Mouse (Mus musculus) midbrain, embryonic 12.5 days (tissue): Measurements from ENCODE around the gene Patj. TPM values are rescaled to one million over a fixed set of nuclear protein-coding genes. Genes with fewer than 3 reads are reported as not detected.

Experiments
- ATAC-seq: fragments of 200-750 bp; cut with Nextera tagmentation; 2 replicates; pipeline ENCODE4 v1.8.0; 2017; ENCODE audit warnings: low read depth, moderate TSS enrichment, moderate library complexity; ENCODE audit not compliant: low FRiP score
- H3K27ac ChIP-seq: fragments of 300-500 bp; sonication (generic); replicated peaks from 2 replicates; pipeline ENCODE4 v1.5.1; 2016; ENCODE audit warnings: mild to moderate bottlenecking
- H3K27me3 ChIP-seq: fragments of 300-500 bp; sonication (generic); 2 replicates; pipeline ENCODE4 v1.6.1; 2016; ENCODE audit warnings: mild to moderate bottlenecking
- H3K36me3 ChIP-seq: fragments of 300-500 bp; sonication (generic); 2 replicates; pipeline ENCODE4 v1.6.1; 2016
- H3K4me1 ChIP-seq: fragments of 300-500 bp; sonication (generic); 2 replicates; pipeline ENCODE4 v1.6.1; 2016
- H3K4me2 ChIP-seq: fragments of 300-500 bp; sonication (generic); replicated peaks from 2 replicates; pipeline ENCODE4 v1.6.1; 2016; ENCODE audit warnings: mild to moderate bottlenecking, moderate library complexity
- H3K4me3 ChIP-seq: fragments of 300-500 bp; sonication (generic); 2 replicates; pipeline ENCODE4 v1.5.1; 2016; ENCODE audit warnings: mild to moderate bottlenecking
- H3K9ac ChIP-seq: fragments of 300-500 bp; sonication (generic); replicated peaks from 2 replicates; pipeline ENCODE4 v1.6.1; 2016; ENCODE audit warnings: mild to moderate bottlenecking, moderate library complexity
- H3K9me3 ChIP-seq: fragments of 300-500 bp; sonication (generic); 2 replicates; pipeline ENCODE4 v1.6.1; 2016; ENCODE audit warnings: mild to moderate bottlenecking
- WGBS: fragments of 180-500 bp; shearing (Covaris S2); methylation state at CpG from one replicate; pipeline ENCODE4 v1.1.7; 2016; 5-methylcytosine and 5-hydroxymethylcytosine counted together
- polyA plus RNA-seq: library from polyadenylated mRNA; unstranded; fragments of >200 nt; fragmentation: Nextera tagmentation; extraction: Ambion mirVana; gene quantifications from 2 replicates; pipeline ENCODE4 v1.2.1, GENCODE M21; 2016

The Patj gene
- polyA plus RNA-seq, 1 experiment from 2014 or later, result 8.5 TPM

- H3K4me2 ChIP-seq, result no peak overlapping the region
- H3K27me3 ChIP-seq, result no peaks in the 10 kb centered on the region
- ATAC-seq, result no peak
- H3K9ac ChIP-seq, result no peak overlapping the region
- no peaks in the 10 kb centered on the region for H3K4me1 ChIP-seq
- no peaks in the 10 kb centered on the region for H3K9me3 ChIP-seq
- H3K4me3 ChIP-seq, result no peak overlapping the region
- no peaks in the 10 kb centered on the region for H3K36me3 ChIP-seq
- no peak overlapping the region for H3K27ac ChIP-seq
- 92% methylated on average over 8 of the region's 8 CpGs for WGBS
Measured at GRCm38 (mm10) chr4:98638731-98639130, 243.1 kb downstream of the Patj start.

- no peaks in the 10 kb centered on the region for H3K9me3 ChIP-seq
- H3K9ac ChIP-seq, result no peak overlapping the region
- no peak for ATAC-seq
- no peak overlapping the region for H3K4me2 ChIP-seq
- no peaks in the 10 kb centered on the region for H3K36me3 ChIP-seq
- H3K27ac ChIP-seq, result no peak overlapping the region
- H3K27me3 ChIP-seq, result no peaks in the 10 kb centered on the region
- 77% methylated on average over 7 of the region's 7 CpGs for WGBS
- no peaks in the 10 kb centered on the region for H3K4me1 ChIP-seq
- H3K4me3 ChIP-seq, result no peak overlapping the region
Measured at GRCm38 (mm10) chr4:98653650-98654049, 258.1 kb downstream of the Patj start.

- WGBS, result 61% methylated on average over 2 of the region's 2 CpGs
- no peak for ATAC-seq
- no peak overlapping the region for H3K9ac ChIP-seq
- no peaks in the 10 kb centered on the region for H3K27me3 ChIP-seq
- H3K36me3 ChIP-seq, result no peaks in the 10 kb centered on the region
- no peak overlapping the region for H3K4me3 ChIP-seq
- 0 out of 2 replicates have a peak, but pooled peaks cover 4% of the 10 kb centered on the region for H3K4me1 ChIP-seq
- no peak overlapping the region for H3K4me2 ChIP-seq
- no peaks in the 10 kb centered on the region for H3K9me3 ChIP-seq
- no peak overlapping the region for H3K27ac ChIP-seq
Measured at GRCm38 (mm10) chr4:98654419-98654821, 258.8 kb downstream of the Patj start.

- WGBS, result 97% methylated on average over 1 of the region's 1 CpGs
- Histone ChIP-seq H3K36me3 (no peaks in the 10 kb centered on the region), H3K4me1 (0 out of 2 replicates have a peak, but pooled peaks cover 10% of the 10 kb centered on the region), H3K9me3 (no peaks in the 10 kb centered on the region), H3K27me3 (no peaks in the 10 kb centered on the region), H3K4me3 (no peak overlapping the region), H3K4me2 (no peak overlapping the region), H3K27ac (no peak overlapping the region), H3K9ac (no peak overlapping the region)
- ATAC-seq, result no peak
Measured at GRCm38 (mm10) chr4:98656759-98657158, 261.2 kb downstream of the Patj start.

GRCm38 (mm10) chr4:98659032-98659431, 263.4 kb downstream of the Patj start:
- Histone ChIP-seq H3K4me1 (0 out of 2 replicates have a peak, but pooled peaks cover 10% of the 10 kb centered on the region), H3K9ac (no peak overlapping the region), H3K27me3 (no peaks in the 10 kb centered on the region), H3K4me2 (no peak overlapping the region), H3K4me3 (no peak overlapping the region), H3K9me3 (0 out of 2 replicates have a peak, but pooled peaks cover 7% of the 10 kb centered on the region), H3K36me3 (no peaks in the 10 kb centered on the region), H3K27ac (no peak overlapping the region)
- no peak for ATAC-seq
- 81% methylated on average over 2 of the region's 2 CpGs for WGBS

GRCm38 (mm10) chr4:98660534-98660933, 264.9 kb downstream of the Patj start:
- 0 out of 2 replicates have a peak, but pooled peaks cover 7% of the 10 kb centered on the region for H3K9me3 ChIP-seq
- no peaks in the 10 kb centered on the region for H3K27me3 ChIP-seq
- 0 out of 2 replicates have a peak, but pooled peaks cover 10% of the 10 kb centered on the region for H3K4me1 ChIP-seq
- WGBS, result 90% methylated on average over 2 of the region's 2 CpGs
- no peak overlapping the region for H3K4me3 ChIP-seq
- no peak for ATAC-seq
- no peaks in the 10 kb centered on the region for H3K36me3 ChIP-seq
- H3K27ac ChIP-seq, result no peak overlapping the region
- H3K9ac ChIP-seq, result no peak overlapping the region
- H3K4me2 ChIP-seq, result no peak overlapping the region

GRCm38 (mm10) chr4:98665884-98666283, 270.3 kb downstream of the Patj start:
- Histone ChIP-seq H3K4me2 (no peak overlapping the region), H3K9ac (no peak overlapping the region), H3K27me3 (no peaks in the 10 kb centered on the region), H3K9me3 (0 out of 2 replicates have a peak, but pooled peaks cover 7% of the 10 kb centered on the region), H3K4me3 (no peak overlapping the region), H3K36me3 (no peaks in the 10 kb centered on the region), H3K4me1 (peaks cover under 1% of the 10 kb centered on the region; the same call in 1 of the 2 replicates), H3K27ac (no peak overlapping the region)
- no peak for ATAC-seq
- WGBS, result 96% methylated on average over 7 of the region's 7 CpGs

- H3K27me3 ChIP-seq, result no peaks in the 10 kb centered on the region
- ATAC-seq, result no peak
- H3K27ac ChIP-seq, result no peak overlapping the region
- H3K9me3 ChIP-seq, result 0 out of 2 replicates have a peak, but pooled peaks cover 7% of the 10 kb centered on the region
- H3K4me2 ChIP-seq, result no peak overlapping the region
- H3K36me3 ChIP-seq, result no peaks in the 10 kb centered on the region
- H3K4me1 ChIP-seq, result no peaks in the 10 kb centered on the region; the same call in 1 of the 2 replicates
- 93% methylated on average over 1 of the region's 1 CpGs for WGBS
- H3K9ac ChIP-seq, result no peak overlapping the region
- H3K4me3 ChIP-seq, result no peak overlapping the region
Measured at GRCm38 (mm10) chr4:98666451-98666850, 270.9 kb downstream of the Patj start.

GRCm38 (mm10) chr4:98667009-98667408, 271.4 kb downstream of the Patj start:
- Histone ChIP-seq H3K4me2 (no peak overlapping the region), H3K27ac (no peak overlapping the region), H3K9me3 (0 out of 2 replicates have a peak, but pooled peaks cover 7% of the 10 kb centered on the region), H3K4me3 (no peak overlapping the region), H3K27me3 (no peaks in the 10 kb centered on the region), H3K36me3 (no peaks in the 10 kb centered on the region), H3K9ac (no peak overlapping the region), H3K4me1 (no peaks in the 10 kb centered on the region; the same call in 1 of the 2 replicates)
- ATAC-seq, result no peak
- 84% methylated on average over 3 of the region's 3 CpGs for WGBS

GRCm38 (mm10) chr4:98677506-98677905, 281.9 kb downstream of the Patj start:
- Histone ChIP-seq H3K27me3 (no peaks in the 10 kb centered on the region), H3K36me3 (no peaks in the 10 kb centered on the region), H3K27ac (no peak overlapping the region), H3K4me3 (no peak overlapping the region), H3K4me2 (no peak overlapping the region), H3K9me3 (no peaks in the 10 kb centered on the region), H3K4me1 (no peaks in the 10 kb centered on the region), H3K9ac (no peak overlapping the region)
- 66% methylated on average over 9 of the region's 9 CpGs for WGBS
- ATAC-seq, result no peak

- H3K4me3 ChIP-seq, result no peak overlapping the region
- peak overlapping the region; percentile 25; the same call in 1 of the 2 replicates for H3K27ac ChIP-seq
- no peak overlapping the region for H3K4me2 ChIP-seq
- H3K27me3 ChIP-seq, result no peaks in the 10 kb centered on the region
- no peaks in the 10 kb centered on the region for H3K9me3 ChIP-seq
- no peaks in the 10 kb centered on the region for H3K36me3 ChIP-seq
- H3K9ac ChIP-seq, result no peak overlapping the region
- WGBS, result 88% methylated on average over 11 of the region's 11 CpGs
- H3K4me1 ChIP-seq, result peaks cover 7% of the 10 kb centered on the region
- ATAC-seq, result no peak
Measured at GRCm38 (mm10) chr4:98686678-98687267, 291.2 kb downstream of the Patj start.

- 61% methylated on average over 11 of the region's 11 CpGs for WGBS
- Histone ChIP-seq H3K27ac (peak overlapping the region; percentile 64), H3K36me3 (no peaks in the 10 kb centered on the region), H3K4me2 (no peak overlapping the region), H3K27me3 (no peaks in the 10 kb centered on the region), H3K9ac (no peak overlapping the region), H3K4me1 (peaks cover 7% of the 10 kb centered on the region), H3K9me3 (no peaks in the 10 kb centered on the region), H3K4me3 (no peak overlapping the region)
- ATAC-seq, result no peak
Measured at GRCm38 (mm10) chr4:98688116-98688515, 292.5 kb downstream of the Patj start.
